Mouse (Mus musculus) spleen, adult 12 weeks (tissue): ENCODE measurements around the gene Fem1b.
"Not testable (repeated sequence)": the region's sequence is repeated elsewhere in the genome, so short reads cannot be mapped to it uniquely, and the experiment has no call there.

Source experiments
- DNase-seq: peaks from one replicate; pipeline ENCODE4 v3.0.0; 2022; ENCODE audit warnings: low spot score

Fem1b gene

DNA sequence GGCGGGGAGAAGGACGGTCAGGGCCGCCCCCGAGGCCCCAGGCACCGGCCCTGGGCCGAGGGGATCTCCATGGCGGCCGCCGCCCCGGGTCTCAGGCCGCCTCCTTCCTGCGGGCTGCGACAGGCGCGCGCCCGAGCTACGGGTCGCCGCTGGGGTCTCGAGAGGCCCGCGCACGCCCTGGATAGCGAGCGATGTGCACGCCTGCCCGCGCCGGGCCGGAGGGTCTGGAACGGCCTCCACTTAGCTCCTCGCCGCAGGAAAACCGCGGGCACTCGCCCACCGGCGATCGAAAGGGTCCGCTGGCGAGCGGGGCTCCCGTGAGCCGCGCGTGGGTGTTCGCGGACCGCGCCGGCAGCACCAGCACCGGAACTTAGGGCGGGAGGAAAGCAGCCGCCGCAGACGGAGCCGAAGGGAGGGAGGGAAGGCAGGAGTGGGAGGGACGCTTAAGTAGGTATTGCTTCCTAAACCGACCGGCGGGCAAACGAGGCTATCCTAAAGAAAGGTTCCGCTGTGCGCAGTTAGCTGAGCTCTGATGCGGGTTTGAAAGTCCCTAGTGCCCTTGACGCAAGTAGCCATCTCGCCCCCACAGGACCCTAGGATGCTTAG, at the start of gene Fem1b:
TSS of gene Fem1b (minus strand) at position 419 of the 606 bp plus-strand sequence.
- peak; percentile 82 for DNase-seq

DNA sequence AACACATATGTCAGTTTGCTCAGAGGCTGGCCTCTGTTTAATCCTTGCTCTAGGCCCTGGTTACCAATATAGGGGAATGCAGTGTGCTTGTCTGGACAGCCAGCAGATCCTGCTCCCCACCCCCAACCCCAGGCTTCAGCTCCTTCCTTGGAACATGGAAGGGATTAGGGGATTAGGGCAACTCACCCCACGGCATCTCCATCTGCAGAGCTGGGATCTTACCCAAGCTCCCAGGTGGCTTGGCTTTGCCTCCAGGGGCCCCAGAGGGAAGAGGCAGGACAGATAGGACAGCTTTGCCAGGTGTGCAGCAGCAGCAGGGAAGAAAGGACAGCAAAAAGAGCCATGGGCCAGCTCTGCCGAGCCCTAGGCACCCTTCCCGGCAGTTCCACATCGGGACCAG, 49.1 kb upstream of the Fem1b start:
- no peak for DNase-seq

DNA sequence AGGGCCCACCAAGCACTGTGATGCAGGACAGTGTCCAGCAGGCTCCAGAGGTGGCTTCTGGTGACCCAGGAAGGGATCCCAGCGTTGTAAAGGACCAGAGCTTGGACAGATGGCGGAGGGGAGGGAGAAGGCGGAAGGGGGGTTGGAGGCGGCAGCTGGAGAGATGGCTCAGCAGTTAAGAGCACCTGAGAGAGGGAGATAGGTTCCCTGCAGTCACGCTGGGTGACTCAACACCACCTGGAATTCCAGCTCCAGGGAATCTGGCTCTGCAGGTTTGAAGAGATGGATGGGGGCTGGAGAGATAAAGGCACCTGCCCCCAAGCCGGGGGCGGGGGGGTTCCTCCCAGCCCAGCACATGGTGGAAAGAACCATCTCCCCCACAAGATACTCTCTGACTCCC, 48.4 kb upstream of the Fem1b start:
- DNase-seq, result not testable (repeated sequence)

DNA sequence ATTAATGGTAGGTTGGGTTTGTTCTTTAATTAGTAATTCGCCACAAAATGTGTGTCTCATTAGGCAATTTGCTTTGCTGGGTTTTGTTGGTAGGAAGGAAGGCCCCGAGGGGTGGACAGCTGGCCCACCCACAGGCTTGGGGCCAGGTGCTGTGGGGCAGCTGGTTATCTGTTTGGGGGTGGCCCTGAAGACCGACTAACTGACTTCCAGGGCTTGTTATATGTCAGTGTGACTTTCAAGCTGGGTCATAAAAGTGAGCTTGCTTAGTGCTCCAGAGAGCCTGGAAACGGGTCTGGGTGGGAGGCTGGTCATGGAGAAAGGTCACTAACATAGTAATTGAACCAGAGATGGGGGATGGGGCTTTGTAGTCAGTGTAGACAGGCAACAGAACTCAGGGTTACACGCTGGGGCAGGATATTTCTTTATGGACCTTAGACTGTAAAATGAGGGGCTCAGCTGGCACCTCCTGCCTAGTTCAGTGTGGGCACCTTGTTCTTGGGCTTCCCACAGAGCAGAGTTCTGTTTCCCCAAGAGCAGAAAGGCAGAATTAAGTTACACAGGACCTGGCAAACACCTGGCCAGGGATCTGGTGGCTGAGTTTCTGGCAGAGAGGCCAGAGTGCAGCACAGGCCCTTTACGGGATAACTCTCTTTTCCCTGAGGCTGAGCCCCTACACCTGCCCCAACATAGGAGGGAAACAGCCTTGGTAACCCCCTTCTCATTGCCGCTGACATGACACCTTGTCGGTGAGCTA, 46.7 kb upstream of the Fem1b start:
- no peak for DNase-seq

DNA sequence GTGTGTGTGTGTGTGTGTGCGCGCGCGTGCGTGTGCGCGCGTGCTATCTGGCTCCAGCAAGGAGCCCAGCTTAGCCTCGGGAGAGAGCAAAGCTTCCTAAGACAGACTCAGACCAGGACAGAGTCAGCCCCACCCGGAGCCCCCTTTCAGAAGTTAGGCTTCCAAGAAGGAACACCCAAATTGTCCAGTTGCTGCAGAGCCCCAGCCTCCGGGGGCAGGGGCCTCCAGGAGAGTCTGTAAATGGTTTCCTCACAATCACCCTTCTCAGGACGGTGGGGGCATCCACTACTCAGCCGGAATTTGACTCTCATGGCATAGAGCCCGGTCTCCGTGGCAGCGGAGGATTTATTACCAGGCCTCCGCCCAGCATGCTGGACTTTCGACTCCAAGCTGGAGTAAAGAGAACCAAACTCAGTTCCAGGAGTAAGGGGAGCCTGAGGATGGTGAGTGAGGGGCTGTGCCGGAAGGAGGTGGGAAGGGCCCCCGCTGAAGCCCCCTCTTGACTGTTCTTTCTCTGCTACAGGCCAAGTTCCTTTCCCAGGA, 46.1 kb upstream of the Fem1b start, which contains the start of gene Calml4:
TSS of gene Calml4 (plus strand) at position 362 of the 543 bp plus-strand sequence.
- no peak for DNase-seq

DNA sequence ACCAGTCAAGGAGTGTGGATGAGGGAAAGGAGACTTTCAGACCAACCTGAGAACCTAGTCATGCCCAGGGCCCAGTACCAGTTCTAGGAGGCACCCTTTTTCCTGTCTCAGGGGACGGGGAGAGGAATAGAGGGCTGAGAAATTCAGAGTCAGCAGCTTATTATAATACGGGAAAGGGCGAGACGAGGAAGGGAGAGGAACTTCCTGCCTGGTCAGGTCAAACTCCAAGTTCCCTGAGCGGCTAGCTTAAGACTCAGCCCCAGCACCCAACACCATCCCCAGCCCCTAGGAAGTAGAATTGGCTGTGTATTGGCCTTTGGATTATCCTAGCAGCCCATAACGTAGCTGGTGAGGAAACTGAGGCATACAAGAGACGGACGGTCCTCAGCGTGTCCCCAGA, 45.5 kb upstream of the Fem1b start:
- no peak for DNase-seq

DNA sequence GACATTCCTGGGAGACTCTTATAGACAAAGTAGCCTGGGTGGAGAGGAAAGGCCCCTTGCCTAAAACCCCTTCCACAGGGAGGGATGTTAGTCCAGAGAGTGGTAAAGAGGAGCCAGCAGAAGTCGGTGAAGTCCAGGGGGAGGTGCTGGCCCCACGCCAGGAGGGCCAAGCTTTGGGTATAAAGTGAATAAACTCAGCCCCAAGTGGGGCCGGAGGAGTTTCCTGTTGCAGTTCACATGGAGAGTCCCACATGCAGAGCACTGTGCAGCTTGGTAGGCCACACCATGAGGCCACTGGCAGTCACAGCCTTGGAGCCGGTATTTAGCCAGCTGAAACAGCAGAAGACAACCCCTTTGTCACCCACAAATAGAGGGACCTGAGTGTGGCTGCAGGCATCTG, 42.7 kb upstream of the Fem1b start:
- no peak for DNase-seq

DNA sequence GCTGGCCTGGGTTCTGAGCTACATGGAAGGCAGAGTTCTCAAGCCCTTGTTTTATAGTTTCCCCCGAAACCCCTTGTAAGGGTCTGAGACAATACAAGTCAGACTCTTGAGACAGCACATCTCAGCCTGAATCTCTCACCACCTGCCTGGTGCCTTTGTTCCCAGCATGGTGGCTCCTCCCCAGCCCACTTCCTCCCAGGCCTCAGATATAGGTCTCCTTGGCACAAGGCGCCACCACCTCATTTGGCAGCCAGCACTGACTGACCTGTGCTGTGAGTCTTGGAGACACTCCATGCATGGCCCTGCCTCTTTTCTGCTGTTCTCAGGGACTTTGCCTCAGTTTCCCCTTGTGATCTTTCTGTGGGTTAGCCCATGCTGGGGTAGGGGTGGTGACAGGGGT, 39.8 kb upstream of the Fem1b start:
- no peak for DNase-seq

DNA sequence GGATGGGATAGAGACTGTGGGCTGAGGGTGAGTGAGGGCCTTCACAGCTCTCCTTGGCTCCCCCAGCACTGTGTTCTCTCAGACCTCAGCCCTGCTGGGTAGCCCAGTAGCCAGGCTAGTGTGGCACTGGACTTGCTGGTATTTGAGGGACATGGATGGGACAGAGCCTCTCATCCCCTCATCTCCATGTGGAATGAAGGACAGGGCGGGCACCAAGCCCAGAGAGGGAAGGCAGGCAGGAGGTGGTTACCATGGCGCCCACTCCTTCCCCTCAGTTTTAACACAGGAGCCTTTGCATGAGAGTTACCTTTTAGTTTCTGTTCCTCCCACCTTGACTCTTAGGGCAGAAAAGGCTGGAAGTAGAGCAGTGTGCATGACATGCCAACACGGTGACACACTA, 36.9 kb upstream of the Fem1b start:
- no peak for DNase-seq

DNA sequence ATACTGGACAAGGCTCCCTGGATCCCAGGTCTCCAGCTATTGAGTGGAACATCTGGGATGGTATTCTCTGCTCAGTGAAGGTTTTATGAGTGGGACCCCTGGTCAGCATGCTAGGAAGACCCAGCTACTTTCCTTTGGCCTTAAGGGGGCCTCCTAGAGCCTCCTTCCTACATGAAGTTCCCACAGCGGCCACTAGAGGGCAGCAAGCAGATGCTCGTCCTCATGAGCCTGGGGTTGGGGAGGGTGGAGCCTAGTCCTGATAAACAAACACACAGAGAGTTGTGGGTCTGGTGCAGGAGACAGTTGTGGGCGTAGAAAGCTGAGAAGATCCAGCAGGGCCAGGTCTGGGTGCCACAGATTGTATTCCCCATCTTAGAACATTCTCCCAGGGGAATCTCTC, 36.0 kb upstream of the Fem1b start:
- peak; percentile 78 for DNase-seq

DNA sequence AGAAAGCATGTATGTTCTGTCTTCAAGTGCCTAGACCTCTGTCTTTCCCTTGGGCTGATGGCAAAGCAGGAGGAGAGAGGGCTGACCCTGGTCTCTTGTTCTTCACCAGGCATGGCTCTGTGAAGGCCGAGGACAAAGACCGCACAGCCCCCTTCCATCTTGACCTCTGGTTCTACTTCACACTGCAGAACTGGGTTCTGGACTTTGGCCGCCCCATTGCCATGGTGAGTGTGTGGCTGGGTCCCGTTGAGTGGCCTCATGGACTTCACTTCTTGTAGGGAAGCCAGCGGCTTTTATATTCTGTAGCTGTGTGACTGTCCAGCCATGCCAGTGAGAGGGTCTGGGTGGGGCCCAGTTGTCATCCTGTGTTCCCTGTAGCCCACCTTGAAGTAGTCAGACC, 32.7 kb upstream of the Fem1b start:
- no peak for DNase-seq

DNA sequence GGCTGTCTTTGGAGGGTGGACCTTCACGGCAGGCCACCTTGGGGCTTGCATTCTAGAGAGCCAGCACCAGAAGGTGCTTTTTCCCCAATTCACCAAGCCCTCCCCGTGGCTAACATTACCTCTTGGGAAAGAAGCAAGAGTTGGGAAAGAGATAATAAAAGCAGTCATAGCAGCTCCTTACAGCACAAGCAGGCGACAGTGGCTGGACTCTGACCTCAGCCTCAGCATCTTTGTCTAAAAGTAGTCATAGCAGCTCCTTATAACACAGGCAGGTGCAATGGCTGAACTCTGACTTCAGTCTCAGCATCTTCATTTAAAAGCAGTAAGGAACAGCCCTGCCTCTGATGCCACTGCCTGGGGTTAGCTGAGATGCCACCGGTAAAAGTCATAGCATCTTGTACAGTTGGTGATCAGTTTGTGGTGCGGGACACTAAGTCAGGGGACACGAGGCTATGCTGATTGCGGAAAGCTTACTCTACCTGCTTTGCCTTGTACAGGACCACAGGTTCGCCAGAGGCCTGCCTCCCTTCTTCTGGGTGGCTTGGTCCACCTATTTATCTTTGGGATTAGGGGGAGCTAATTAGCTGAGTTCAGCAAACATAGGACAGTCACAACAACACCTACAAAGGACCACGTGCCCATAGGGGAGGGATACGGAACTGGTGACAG, 31.8 kb upstream of the Fem1b start:
- DNase-seq, result no peak

DNA sequence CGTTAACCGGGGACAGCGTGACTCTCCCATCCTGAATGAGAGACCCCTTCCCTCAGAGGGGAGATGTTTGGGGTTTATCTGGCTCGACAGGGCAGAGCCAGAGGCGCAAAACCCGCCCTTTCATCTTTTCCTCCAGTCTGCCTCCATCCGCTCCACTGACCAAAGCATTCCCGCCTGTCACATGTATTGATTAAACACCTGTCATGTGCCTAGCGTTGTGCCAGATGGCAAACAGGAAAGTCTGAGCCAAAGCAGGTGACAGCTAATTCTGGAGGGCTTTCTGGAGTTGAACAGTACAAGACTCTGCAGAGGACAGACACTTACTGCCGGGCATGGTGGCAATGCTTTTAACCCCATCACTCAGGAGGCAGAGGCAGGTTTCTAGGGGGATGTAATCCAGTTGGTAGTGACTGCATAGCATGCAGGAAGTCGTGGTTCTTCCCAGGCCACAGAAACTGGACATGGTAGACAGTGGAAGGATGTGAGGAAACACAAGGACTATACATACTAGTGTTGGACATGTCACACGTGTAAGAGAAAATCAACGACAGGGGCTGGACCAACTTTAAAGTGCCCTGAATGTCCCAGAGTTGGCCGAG, 27.5 kb upstream of the Fem1b start:
- no peak for DNase-seq

DNA sequence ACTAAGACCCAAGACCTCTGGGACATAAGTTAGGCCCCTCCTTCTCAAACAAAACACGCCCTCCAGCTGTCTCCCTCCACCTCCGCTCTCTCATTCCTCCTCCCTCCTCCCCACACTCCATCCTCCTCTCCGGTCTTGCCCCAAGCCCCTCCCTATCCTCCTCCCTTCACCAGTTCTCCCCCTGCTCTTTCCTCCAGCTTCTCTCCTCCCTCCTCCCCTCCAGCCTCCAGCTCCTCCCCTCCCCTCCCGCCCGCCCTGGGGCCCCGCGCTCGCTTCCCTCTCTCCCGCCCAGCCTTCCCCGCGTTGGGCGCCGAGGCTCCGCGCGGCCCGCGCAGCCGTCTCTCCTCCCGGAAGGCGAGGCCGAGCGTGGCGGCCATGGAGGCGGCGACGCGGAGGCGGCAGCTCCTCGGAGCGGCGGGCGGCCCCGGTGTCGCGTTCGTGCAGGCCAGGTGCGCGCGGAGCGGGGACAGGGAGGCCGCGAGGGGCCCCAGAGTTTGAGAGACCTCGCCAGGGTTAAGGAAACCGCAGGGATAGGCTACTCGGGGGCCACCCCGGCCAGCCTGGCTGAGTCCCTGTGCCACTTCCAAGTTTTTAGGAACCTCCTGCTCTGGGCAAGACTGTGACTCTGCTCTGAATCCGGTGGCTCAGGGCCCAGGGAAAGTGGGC, 26.9 kb upstream of the Fem1b start, which contains the start of gene Cln6:
TSS of gene Cln6 (plus strand) at position 280 of the 666 bp plus-strand sequence.
- DNase-seq, result peak; percentile 61

DNA sequence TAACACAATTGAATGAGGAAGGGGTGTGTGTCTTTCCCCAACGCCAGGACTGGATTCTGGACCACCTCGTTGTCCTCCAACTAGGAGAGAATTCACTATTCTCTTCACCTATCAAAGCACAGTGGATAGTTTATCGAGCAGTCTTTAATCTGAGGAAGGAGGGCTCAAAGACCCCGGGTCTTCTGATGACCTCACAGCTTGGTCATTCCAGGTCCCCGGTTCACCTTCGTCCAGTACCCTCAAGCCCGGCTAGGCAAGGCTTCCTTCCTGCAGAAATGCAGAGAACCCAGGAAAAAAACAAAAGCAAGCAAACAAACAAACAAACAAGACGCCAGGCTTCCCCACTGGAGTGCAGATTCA, 26.4 kb upstream of the Fem1b start:
- DNase-seq, result no peak

DNA sequence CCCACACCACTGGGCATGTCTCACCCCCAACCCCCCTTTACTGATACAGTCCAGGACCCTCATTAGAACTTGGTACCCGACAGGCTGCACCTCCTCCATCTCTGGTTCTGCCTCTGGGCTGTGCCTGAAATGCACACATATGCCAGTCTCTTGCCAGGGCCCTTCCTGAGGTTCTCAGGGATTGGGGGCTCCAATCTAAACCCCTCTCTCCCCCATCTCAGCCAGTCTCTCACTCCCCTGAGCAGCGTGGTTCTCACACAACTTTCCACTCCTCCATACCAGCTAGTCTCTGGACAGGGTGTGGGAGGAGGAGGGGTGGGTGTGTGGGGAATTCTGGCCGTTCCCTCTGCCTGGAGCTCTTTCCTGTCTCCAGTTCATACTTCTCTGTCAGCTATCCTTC, 25.9 kb upstream of the Fem1b start:
- no peak for DNase-seq

DNA sequence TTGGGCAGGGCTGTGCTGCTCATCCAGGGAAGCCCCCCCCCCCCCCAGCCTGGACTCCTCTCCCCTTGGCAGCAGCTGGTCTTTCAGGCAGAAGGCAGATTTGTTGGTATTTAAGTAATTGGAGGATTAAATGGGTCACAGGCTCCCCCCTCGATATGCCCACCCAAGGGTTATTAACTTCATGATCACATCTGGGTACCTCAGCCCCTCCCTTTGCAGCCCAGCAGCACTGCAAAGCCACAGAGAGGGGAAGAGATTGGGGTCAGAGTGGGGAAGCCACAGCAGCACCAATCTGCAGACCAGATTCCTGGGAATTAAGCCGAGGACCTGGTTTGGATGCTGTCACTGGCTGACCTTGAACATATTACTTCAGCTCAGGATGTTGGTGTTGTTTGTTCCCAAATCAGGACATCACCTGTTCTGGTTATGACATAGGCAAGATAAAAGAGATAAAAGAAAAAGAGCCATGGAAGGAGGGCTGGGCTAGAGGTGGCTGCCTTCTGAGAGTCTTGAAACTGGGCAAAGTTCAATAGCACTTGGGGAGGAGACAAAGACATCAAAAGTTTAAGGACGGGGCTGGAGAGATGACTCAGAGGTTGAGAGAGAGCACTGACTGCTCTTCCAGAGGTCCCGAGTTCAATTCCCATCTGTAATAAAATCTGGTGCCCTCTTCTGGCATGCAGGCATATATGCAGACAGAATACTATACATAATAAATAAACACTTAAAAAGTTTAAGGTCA, 24.1 kb upstream of the Fem1b start:
- DNase-seq, result no peak

DNA sequence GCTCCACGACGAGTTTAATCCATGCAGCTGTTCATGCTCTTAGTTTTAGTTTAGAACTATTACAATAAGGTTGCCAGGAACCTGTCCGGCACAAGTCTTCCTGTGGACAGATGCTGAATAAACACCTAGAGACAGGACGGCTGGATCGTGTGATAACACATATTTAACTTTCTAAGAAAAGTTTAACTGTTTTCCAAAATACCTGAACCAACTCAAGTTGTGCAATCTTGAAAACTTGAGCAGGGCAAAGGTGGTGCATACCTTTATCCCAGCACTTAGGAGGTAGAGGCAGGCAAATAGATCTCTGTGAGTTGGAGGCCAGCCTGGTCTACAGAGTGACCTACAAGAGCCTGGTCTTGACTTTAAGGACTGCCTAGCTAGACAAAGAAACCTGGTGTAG, 23.2 kb upstream of the Fem1b start:
- DNase-seq, result no peak

DNA sequence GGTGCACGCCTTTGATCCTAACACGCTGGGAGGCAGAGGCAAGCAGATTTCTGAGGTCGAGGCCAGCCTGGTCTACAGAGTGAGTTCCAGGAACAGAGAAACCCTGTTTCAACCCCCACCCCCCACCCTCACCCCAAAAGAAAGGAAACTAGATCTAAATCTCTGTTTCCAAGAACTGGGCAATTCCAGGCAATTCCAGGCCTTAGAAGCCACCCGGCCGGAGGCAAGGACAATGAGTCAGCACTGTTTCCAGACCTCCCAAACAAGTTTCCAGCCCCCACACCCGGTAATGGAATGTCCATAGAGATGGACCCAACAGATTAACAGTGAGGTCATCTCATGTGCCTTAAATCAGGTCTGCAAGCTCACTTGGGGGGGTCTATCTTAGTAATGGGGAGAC, 18.1 kb upstream of the Fem1b start:
- DNase-seq, result no peak

DNA sequence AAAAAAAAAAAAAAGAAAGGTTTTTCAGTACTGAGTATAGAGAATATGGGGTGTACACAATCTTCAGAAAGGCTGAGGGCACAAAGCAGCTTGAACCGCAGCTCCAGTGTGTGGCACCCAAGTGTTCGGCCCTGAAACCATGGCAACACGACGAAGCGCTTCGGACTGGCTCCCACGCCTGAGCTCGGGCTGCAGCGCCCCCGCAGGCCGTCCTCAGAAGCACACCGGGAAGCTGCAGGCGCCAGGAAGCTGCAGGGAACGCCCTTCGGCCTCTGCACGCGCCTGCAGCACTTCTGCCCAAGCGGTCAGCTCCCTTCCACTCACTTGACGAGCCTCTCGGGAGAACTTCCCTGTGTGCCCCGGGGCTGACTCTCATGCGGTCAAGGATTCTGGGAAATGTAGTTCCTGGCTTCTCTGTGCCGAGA, 16.9 kb upstream of the Fem1b start:
- peak; percentile 89 for DNase-seq

DNA sequence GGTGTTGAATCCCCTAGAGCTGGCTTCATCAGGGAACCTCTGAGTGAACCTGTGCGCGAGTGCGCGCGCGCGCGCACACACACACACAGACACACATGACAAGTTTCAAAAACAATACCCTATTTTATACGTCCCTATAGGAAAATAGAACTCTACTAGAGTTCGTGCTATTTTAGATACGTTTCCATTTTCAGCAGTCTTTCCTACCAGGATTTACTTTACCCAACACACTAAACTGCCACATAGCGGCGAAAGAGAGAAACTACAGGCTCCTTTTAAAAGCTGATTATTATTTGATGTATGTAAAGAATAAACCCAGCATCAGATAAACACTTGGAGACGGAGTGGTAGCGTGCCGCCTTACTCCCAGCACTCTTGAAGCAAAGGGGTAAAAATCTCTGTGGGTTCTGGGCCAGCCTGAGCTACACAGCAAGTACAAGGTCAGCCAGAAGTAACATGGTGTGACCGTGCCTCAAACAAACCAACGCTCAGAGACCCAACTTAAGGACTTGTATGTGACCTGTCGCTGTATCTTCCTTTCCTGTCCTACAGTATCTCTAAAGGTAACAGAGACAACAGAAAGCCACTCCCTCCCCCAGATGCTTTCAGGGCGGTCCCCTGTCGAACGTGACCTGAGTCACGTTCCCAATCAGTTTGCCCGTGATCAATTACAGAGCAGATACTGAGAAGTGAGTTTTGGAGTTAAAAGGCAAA, 16.4 kb upstream of the Fem1b start:
- DNase-seq, result no peak
